Mouse (Mus musculus) lung, embryonic 16.5 days (tissue): Measurements from ENCODE around the gene Traf7. TPM values are rescaled to one million over a fixed set of nuclear protein-coding genes. Genes with fewer than 3 reads are reported as not detected.

ENCODE experiments used
- ATAC-seq: fragments of 200-750 bp; cut with Nextera tagmentation; 2 replicates; pipeline ENCODE4 v1.8.0; 2017; ENCODE audit warnings: low read depth, mild to moderate bottlenecking, moderate library complexity
- H3K27ac ChIP-seq: fragments of 300-500 bp; sonication (generic); 2 replicates; pipeline ENCODE4 v1.5.1; 2014; ENCODE audit warnings: mild to moderate bottlenecking, control low read depth, low read length
- H3K27me3 ChIP-seq: fragments of 300-500 bp; sonication (generic); 2 replicates; pipeline ENCODE4 v1.6.1; 2014; ENCODE audit warnings: low read depth, low read length, mixed read lengths; ENCODE audit not compliant: control insufficient read depth, insufficient read depth
- H3K36me3 ChIP-seq: fragments of 300-500 bp; sonication (generic); 2 replicates; pipeline ENCODE4 v1.6.1; 2014; ENCODE audit warnings: low read length; ENCODE audit not compliant: control insufficient read depth, insufficient read depth
- H3K4me1 ChIP-seq: fragments of 300-500 bp; sonication (generic); replicated peaks from 2 replicates; pipeline ENCODE4 v1.6.1; 2014; ENCODE audit warnings: low read length, mixed read lengths; ENCODE audit not compliant: control insufficient read depth, insufficient read depth
- H3K4me2 ChIP-seq: fragments of 300-500 bp; sonication (generic); 2 replicates; pipeline ENCODE4 v1.6.1; 2014; ENCODE audit warnings: low read depth, low read length, control low read depth
- H3K4me3 ChIP-seq: fragments of 300-500 bp; sonication (generic); 2 replicates; pipeline ENCODE4 v1.5.1; 2014; ENCODE audit warnings: mild to moderate bottlenecking, low read length, control low read depth
- H3K9ac ChIP-seq: fragments of 300-500 bp; sonication (generic); 2 replicates; pipeline ENCODE4 v1.6.1; 2014; ENCODE audit warnings: low read length, control low read depth
- H3K9me3 ChIP-seq: fragments of 300-500 bp; sonication (generic); 2 replicates; pipeline ENCODE4 v1.6.1; 2016; ENCODE audit warnings: low read length; ENCODE audit not compliant: control insufficient read depth
- WGBS: fragments of 180-500 bp; shearing (Covaris S2); extraction: QIAGEN DNeasy Blood & Tissue Kit; methylation state at CpG from one replicate; pipeline ENCODE4 v1.1.7; 2014; 5-methylcytosine and 5-hydroxymethylcytosine counted together
- polyA plus RNA-seq: library from polyadenylated mRNA; unstranded; fragments of >200 nt; fragmentation: Nextera tagmentation; extraction: Ambion mirVana; gene quantifications from 2 replicates; pipeline ENCODE4 v1.2.1, GENCODE M21; 2015

Gene Traf7
- polyA plus RNA-seq, 1 experiment from 2014 or later = 90.9 TPM

- peak within 1 kb of the TSS; percentile 48 for H3K4me3 ChIP-seq
- peaks cover 26% of the 10 kb centered on the region for H3K4me1 ChIP-seq
- WGBS = 82% methylated on average over 8 of the region's 8 CpGs
- no peak for ATAC-seq
- H3K27ac ChIP-seq = no peak within 1 kb of the TSS
- peaks cover 10% of the 10 kb centered on the region for H3K36me3 ChIP-seq
- peak within 1 kb of the TSS; percentile 75 for H3K4me2 ChIP-seq
- no peaks in the 10 kb centered on the region for H3K27me3 ChIP-seq
- H3K9me3 ChIP-seq = no peaks in the 10 kb centered on the region
- peak within 1 kb of the TSS; percentile 58 for H3K9ac ChIP-seq
Observed at GRCm38 (mm10) chr17:24534160-24534718, 6.5 kb upstream of the Traf7 start, which contains the start of gene Rab26. Gene Rab26, minus strand, starts transcription at chr17:24534210.

GRCm38 (mm10) chr17:24533099-24533992 is 5.6 kb upstream of the Traf7 start:
- peak overlapping the region; percentile 48 for H3K4me3 ChIP-seq
- 10% methylated on average over 53 of the region's 53 CpGs for WGBS
- no peaks in the 10 kb centered on the region for H3K9me3 ChIP-seq
- no peaks in the 10 kb centered on the region for H3K27me3 ChIP-seq
- peaks cover 10% of the 10 kb centered on the region for H3K36me3 ChIP-seq
- peaks cover 29% of the 10 kb centered on the region for H3K4me1 ChIP-seq
- H3K4me2 ChIP-seq = peak overlapping the region; percentile 75
- no peak overlapping the region for H3K27ac ChIP-seq
- H3K9ac ChIP-seq = peak overlapping the region; percentile 58
- ATAC-seq = peak; percentile 67

- Histone ChIP-seq H3K4me2 (no peak overlapping the region), H3K4me3 (no peak overlapping the region), H3K9ac (no peak overlapping the region), H3K4me1 (peaks cover 27% of the 10 kb centered on the region), H3K9me3 (no peaks in the 10 kb centered on the region), H3K27ac (no peak overlapping the region), H3K27me3 (no peaks in the 10 kb centered on the region), H3K36me3 (peaks cover 10% of the 10 kb centered on the region)
- WGBS = 66% methylated on average over 7 of the region's 7 CpGs
- ATAC-seq = no peak
Observed at GRCm38 (mm10) chr17:24532045-24532444, 4.3 kb upstream of the Traf7 start.

- no peak for ATAC-seq
- Histone ChIP-seq H3K4me3 (no peak overlapping the region), H3K27me3 (no peaks in the 10 kb centered on the region), H3K4me2 (no peak overlapping the region), H3K27ac (no peak overlapping the region), H3K9ac (no peak overlapping the region), H3K36me3 (peaks cover 10% of the 10 kb centered on the region), H3K9me3 (no peaks in the 10 kb centered on the region), H3K4me1 (peaks cover 37% of the 10 kb centered on the region)
- 61% methylated on average over 3 of the region's 3 CpGs for WGBS
Observed at GRCm38 (mm10) chr17:24531064-24531463, 3.3 kb upstream of the Traf7 start.

- peak overlapping the region; percentile 90; the same call in 1 of the 2 replicates for H3K4me2 ChIP-seq
- peaks cover 38% of the 10 kb centered on the region for H3K4me1 ChIP-seq
- WGBS = 27% methylated on average over 8 of the region's 8 CpGs
- no peaks in the 10 kb centered on the region for H3K9me3 ChIP-seq
- H3K27ac ChIP-seq = no peak overlapping the region
- peaks cover 10% of the 10 kb centered on the region for H3K36me3 ChIP-seq
- no peaks in the 10 kb centered on the region for H3K27me3 ChIP-seq
- H3K4me3 ChIP-seq = peak overlapping the region; percentile 79
- no peak for ATAC-seq
- H3K9ac ChIP-seq = peak overlapping the region; percentile 85
Observed at GRCm38 (mm10) chr17:24530361-24531050, 2.8 kb upstream of the Traf7 start.

GRCm38 (mm10) chr17:24529883-24530282 is 2.1 kb upstream of the Traf7 start:
- no peak for ATAC-seq
- Histone ChIP-seq H3K36me3 (peaks cover 10% of the 10 kb centered on the region), H3K27ac (peak overlapping the region; percentile 62), H3K4me1 (peaks cover 43% of the 10 kb centered on the region), H3K4me3 (peak overlapping the region; percentile 79), H3K4me2 (peak overlapping the region; percentile 90), H3K9ac (peak overlapping the region; percentile 85), H3K9me3 (no peaks in the 10 kb centered on the region), H3K27me3 (no peaks in the 10 kb centered on the region)
- 24% methylated on average over 5 of the region's 5 CpGs for WGBS

- H3K9me3 ChIP-seq = no peaks in the 10 kb centered on the region
- no peak for ATAC-seq
- H3K9ac ChIP-seq = peak overlapping the region; percentile 85
- peaks cover 10% of the 10 kb centered on the region for H3K36me3 ChIP-seq
- WGBS = 2% methylated on average over 4 of the region's 4 CpGs
- H3K27me3 ChIP-seq = no peaks in the 10 kb centered on the region
- peak overlapping the region; percentile 87 for H3K27ac ChIP-seq
- peak overlapping the region; percentile 90 for H3K4me2 ChIP-seq
- H3K4me1 ChIP-seq = peaks cover 43% of the 10 kb centered on the region
- H3K4me3 ChIP-seq = peak overlapping the region; percentile 79
Observed at GRCm38 (mm10) chr17:24529007-24529451, 1.3 kb upstream of the Traf7 start.

- Histone ChIP-seq H3K4me1 (peaks cover 43% of the 10 kb centered on the region), H3K9ac (peak overlapping the region; percentile 85), H3K4me3 (peak overlapping the region; percentile 79), H3K27me3 (no peaks in the 10 kb centered on the region), H3K27ac (peak overlapping the region; percentile 87), H3K4me2 (peak overlapping the region; percentile 90), H3K9me3 (no peaks in the 10 kb centered on the region), H3K36me3 (peaks cover 10% of the 10 kb centered on the region)
- ATAC-seq = no peak
- under 1% methylated on average over 8 of the region's 8 CpGs for WGBS
Observed at GRCm38 (mm10) chr17:24528560-24528918, 801 bp upstream of the Traf7 start.

- H3K9me3 ChIP-seq = no peaks in the 10 kb centered on the region
- H3K27me3 ChIP-seq = no peaks in the 10 kb centered on the region
- H3K36me3 ChIP-seq = peaks cover 10% of the 10 kb centered on the region
- ATAC-seq = no peak
- peak overlapping the region; percentile 77 for H3K9ac ChIP-seq
- H3K4me2 ChIP-seq = peak overlapping the region; percentile 62
- H3K4me1 ChIP-seq = peaks cover 33% of the 10 kb centered on the region
- WGBS = 0% methylated on average over 11 of the region's 19 CpGs
- H3K27ac ChIP-seq = peak overlapping the region; percentile 68
- H3K4me3 ChIP-seq = peak overlapping the region; percentile 65
Observed at GRCm38 (mm10) chr17:24527315-24527714, 423 bp downstream of the Traf7 start.
